Mouse (Mus musculus): ENCODE measurements around the gene Ccdc50.

Ccdc50 gene

GRCm38 (mm10) chr16:27388761-27389451 lies at the start of gene Ccdc50:
Ccdc50 (plus strand) TSS chr16:27388869.
- DNase-seq (ENCODE audit: low spot score): peak; percentile 44

- no peak for DNase-seq (ENCODE audit: low spot score)
These were observed 41.1 kb upstream of the Ccdc50 start for GRCm38 (mm10) chr16:27347521-27347920.

- no peak for DNase-seq (ENCODE audit: low spot score)
These were observed 40.3 kb upstream of the Ccdc50 start for GRCm38 (mm10) chr16:27348359-27348758.

DNA sequence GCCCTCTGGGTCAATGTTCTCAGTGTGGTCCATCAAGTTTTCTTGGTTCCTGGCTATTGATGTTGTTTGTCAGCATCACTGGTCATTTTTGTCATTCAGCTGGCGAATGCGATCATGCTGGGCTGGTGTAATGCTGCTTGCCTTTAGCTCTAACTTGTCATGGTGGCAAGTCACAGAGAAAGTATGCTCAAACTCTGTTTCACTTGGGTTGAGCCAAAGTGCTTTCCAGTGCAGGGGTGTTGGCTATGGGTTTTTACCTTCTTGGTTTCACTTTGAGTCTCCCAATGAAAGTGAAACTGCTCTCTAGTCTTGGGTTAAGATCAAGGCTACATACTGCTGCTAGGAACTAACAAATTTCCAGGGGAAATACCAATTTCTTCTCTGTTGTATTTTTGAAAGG lies 39.4 kb upstream of the Ccdc50 start:
- no peak for DNase-seq (ENCODE audit: low spot score)

DNA sequence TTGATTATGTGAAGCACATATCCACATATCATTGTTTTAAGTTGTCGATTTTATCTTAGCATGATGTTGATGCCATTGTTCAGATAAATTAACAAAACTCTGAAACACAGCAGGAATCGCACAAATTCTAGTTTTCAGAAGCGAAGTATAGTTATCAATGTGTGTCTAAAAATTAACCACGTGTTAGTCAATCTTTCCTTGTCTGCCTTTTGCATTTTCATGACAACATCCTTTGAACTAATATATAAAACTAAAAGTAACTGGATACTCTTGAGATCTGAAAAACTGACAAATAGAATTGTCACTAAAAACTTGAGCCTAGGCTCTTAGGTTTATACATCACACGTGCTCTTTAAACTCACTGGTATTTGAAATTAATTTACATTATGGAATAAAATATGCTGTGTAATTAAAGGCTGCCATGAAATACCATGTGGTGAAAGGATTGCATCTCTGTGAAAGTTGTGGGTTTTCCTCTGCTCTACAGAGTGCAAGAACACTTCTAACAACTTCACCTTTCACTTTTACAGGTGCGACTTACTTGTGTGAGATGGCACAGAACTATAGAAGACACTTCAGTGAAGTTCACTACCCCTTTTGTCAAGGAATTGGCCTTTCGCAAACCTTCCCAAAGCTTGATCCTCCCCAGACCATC lies 38.7 kb upstream of the Ccdc50 start:
- no peak for DNase-seq (ENCODE audit: low spot score)

- DNase-seq (ENCODE audit: low spot score): no peak
These were observed 34.2 kb upstream of the Ccdc50 start for GRCm38 (mm10) chr16:27354464-27354863.

GRCm38 (mm10) chr16:27360059-27360458 lies 28.6 kb upstream of the Ccdc50 start:
- no peak for DNase-seq (ENCODE audit: low spot score)

DNA sequence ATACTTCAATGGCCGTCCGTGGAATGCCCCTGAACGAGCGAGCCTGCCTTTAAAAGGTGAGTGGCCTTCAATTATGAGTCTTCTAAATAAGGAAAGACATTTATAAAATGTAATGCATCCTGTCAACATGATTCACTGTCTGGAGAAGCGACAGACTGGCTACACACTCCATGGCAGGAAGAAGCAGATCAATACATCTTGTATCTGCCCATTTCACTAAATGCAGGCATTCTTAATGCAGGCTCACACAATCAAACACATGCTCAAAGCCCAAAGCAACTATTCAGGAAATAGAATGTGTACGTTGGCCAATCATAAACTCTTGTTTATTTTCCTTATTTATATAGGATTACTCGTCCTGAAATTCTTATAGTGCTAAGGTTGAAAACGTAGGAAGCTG lies 18.5 kb upstream of the Ccdc50 start, which contains the start of gene Uts2b:
Gene Uts2b, minus strand, starts transcription at position 49 of the 400 bp plus-strand sequence.
- no peak for DNase-seq (ENCODE audit: low spot score)

DNA sequence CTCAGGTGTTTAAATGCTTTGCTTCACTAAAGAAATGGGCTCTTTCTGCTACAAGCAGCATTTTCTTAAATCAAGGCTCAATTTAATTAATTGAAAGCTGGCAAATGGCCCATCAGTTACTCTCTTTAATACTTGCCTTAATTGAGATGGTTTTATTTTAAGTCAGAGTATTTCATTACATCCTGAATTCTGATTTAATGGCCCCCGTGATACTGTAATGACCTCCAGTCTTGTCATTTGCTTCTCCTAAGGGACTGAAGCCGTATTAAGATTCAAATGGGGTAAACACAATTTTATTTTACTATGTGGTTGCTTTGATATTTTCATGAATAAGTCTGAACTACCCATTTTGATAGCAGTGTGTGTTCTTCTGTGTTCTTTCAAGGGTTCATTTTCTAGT lies 18.0 kb upstream of the Ccdc50 start:
- no peak for DNase-seq (ENCODE audit: low spot score)

- no peak for DNase-seq (ENCODE audit: low spot score)
These were observed 14.5 kb upstream of the Ccdc50 start for GRCm38 (mm10) chr16:27374139-27374538.

DNA sequence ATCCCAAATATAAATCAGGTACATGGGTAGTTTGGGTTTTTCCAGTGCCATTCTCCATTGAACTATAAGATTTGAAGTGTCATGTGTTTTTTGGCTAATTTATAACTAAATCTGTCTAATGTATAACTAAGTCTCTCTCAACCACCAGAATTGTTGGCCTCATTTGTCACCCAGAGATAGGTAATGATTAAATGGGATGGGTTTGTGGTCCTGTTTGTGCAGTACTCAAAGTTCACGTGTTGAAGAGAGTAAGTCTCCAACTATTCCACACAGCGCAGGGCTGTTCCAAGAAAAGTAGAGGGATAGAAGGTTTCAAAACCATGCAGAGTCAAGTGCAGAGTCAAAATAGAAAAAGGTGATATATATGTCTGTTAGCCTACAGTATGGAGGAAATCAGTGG lies 13.4 kb upstream of the Ccdc50 start:
- no peak for DNase-seq (ENCODE audit: low spot score)

- DNase-seq (ENCODE audit: low spot score): no peak
These were observed 12.1 kb upstream of the Ccdc50 start for GRCm38 (mm10) chr16:27376556-27376955.

DNA sequence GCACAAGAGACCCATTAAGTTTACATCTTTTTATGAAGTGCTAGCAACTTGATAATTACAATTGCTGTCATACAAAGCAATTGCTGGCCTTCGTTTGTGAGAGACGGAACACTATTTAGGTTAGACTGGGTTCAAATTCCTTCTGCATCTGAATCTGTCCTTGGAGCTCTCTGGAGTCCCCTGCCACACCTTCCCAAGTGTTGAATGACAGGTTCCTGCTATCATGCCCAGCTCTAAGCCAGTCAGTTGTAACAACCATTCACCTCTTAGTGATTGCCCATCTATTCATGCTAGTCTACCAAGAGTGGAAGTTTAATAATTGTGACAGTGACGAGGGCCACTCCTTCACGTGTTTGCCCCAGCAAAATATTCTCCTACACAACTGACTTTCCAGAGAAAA lies 6.5 kb upstream of the Ccdc50 start:
- DNase-seq (ENCODE audit: low spot score): no peak

DNA sequence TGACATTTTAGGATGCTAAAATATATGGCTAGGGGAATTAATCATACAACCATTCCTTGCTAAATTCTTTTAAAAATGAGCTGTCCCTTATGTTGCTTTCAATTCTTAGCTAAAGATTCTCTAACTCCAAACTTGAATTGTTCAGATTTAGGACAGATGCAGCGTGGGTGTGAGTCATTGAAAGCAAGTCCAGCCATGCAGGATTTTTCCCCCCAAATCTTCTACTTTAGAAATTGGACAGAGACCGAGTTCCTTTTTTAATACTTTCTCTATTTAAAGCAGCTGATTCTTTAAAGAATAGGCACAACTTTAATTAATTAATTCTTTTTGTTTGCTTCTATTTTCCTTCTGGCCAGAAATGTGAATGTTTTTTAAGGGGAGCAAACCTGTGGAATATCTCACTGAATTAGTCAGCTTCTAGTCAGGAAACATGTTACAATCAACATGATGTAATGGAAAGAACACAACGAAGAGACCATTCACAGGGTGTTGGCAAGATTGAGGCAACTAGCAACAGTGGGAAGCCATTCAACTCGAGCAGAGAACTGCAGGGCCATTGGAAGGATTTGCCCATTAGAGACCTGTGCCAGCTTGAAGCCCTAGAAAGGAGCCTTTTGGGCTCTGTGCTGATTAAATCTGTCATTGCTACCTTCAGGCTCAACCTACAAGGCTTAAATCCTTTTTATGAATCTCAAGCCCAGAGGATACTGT lies 3.6 kb upstream of the Ccdc50 start:
- no peak for DNase-seq (ENCODE audit: low spot score)

DNA sequence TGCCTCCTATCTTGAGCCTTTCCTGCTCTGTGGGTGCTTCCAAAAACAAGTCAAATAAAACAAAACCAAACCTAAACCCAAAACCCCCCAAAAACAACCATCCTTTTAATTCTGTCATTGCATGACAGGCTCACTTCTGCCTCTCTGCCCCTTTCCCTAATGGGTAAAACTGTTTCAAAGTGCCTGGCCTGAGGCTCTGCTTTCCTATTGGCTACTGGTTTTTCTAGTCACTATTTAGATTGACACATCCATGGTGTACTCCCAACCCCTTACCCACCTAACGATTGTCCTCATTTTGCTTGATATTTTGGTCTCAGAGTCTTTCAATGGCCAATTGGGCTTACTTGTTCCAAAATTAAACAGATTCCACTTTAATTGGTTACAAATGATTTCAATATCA lies 3.0 kb upstream of the Ccdc50 start:
- no peak for DNase-seq (ENCODE audit: low spot score)

- DNase-seq (ENCODE audit: low spot score): no peak
These were observed 1.7 kb upstream of the Ccdc50 start for GRCm38 (mm10) chr16:27386850-27387407.

GRCm38 (mm10) chr16:27387634-27388611 lies 746 bp upstream of the Ccdc50 start:
- DNase-seq (ENCODE audit: low spot score): peak; percentile 11

DNA sequence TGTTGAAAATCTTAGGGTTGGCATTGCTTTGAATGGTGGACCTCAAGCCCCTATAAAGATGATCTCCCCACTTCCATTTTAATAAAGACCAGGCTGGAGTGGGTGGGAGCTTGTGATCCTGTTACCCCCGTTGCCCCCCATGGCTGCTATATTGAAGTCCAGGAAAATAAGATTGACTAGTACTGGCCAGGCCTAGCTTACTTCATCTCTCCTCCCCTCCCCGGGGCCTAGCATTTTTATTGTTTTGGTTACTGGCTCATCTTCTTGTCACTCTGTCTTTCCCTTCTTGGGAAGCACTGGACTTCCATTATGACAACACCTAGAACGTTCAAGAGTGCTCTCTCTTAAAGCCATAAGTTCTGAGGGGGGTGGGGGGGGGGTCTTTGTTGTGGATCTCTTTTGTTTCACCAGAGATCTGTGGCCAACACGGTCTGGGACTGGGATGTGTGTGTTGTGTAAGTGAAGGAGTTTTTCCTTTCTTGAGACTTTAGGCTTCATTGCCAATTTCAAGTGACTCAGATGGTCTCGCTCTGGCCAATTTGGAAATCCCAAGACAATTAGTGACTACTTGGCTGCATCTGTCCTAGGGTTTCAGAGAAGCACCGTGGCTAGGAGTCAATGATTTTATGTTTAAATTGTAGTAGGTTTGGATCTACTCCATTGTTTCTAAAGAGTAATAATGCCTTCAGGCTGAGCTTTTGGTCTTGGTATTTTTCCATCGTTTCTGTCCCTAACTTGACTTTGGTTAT lies 1.0 kb downstream of the Ccdc50 start:
- peak; percentile 16 for DNase-seq (ENCODE audit: low spot score)

- no peak for DNase-seq (ENCODE audit: low spot score)
These were observed 1.6 kb downstream of the Ccdc50 start for GRCm38 (mm10) chr16:27390306-27390705.

DNA sequence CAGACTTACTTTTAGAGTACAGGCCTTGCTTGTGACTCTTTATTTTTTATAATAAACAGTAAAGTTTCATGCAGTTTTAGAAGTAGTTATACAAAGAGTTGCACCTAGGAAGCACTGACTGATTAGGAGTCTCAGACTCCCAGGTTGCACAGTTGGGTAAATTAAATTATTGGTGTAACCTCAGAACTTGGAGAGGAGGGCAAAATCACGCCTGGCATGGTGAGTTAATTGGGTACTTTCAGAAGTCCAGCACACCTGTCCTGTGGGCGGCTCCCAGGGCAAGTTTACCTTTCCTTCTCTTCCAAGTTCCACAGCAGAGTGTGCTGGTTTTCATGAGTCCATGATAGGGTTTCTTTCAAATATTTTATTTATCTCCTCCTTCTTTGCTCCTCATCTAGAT lies 3.2 kb downstream of the Ccdc50 start:
- no peak for DNase-seq (ENCODE audit: low spot score)
